Mouse (Mus musculus) thymus, postnatal 25 days (tissue): ENCODE results near the gene Triml1.

Experiments
- DNase-seq: peaks from one replicate; pipeline ENCODE4 v3.0.0; 2022

Gene Triml1

GRCm38 (mm10) chr8:43141386-43141785, at the start of gene Triml1:
Gene Triml1, minus strand, starts transcription at chr8:43141486.
- no peak for DNase-seq

- DNase-seq, result no peak
Observed at GRCm38 (mm10) chr8:43182281-43182680, 41.0 kb upstream of the Triml1 start.

- no peak for DNase-seq
Observed at GRCm38 (mm10) chr8:43180054-43180690, 38.9 kb upstream of the Triml1 start, which contains the start of gene Triml2. Gene Triml2, plus strand, starts transcription at chr8:43180541.

- DNase-seq, result no peak
Observed at GRCm38 (mm10) chr8:43179189-43179588, 37.9 kb upstream of the Triml1 start.

- DNase-seq, result no peak
Observed at GRCm38 (mm10) chr8:43178263-43178662, 37.0 kb upstream of the Triml1 start.

GRCm38 (mm10) chr8:43176766-43177486, 35.6 kb upstream of the Triml1 start:
- DNase-seq, result no peak

- no peak for DNase-seq
Observed at GRCm38 (mm10) chr8:43169249-43169755, 28.0 kb upstream of the Triml1 start.

GRCm38 (mm10) chr8:43168083-43168482, 26.8 kb upstream of the Triml1 start:
- no peak for DNase-seq

GRCm38 (mm10) chr8:43164453-43164852, 23.2 kb upstream of the Triml1 start:
- no peak for DNase-seq

GRCm38 (mm10) chr8:43163255-43163654, 22.0 kb upstream of the Triml1 start:
- DNase-seq, result no peak

- no peak for DNase-seq
Observed at GRCm38 (mm10) chr8:43149307-43149706, 8.0 kb upstream of the Triml1 start.

GRCm38 (mm10) chr8:43111205-43111827, 30.0 kb downstream of the Triml1 start:
- no peak for DNase-seq
